Mouse (Mus musculus): ENCODE data around the gene U2af2. TPM values are rescaled to one million over a fixed set of nuclear protein-coding genes. Genes with fewer than 3 reads are reported as not detected.
"Not testable (repeated sequence)": the region's sequence is repeated elsewhere in the genome, so short reads cannot be mapped to it uniquely, and the experiment has no call there.

The U2af2 gene
- polyA plus RNA-seq, 1 experiment from 2014 or later = 49.2 TPM

DNA sequence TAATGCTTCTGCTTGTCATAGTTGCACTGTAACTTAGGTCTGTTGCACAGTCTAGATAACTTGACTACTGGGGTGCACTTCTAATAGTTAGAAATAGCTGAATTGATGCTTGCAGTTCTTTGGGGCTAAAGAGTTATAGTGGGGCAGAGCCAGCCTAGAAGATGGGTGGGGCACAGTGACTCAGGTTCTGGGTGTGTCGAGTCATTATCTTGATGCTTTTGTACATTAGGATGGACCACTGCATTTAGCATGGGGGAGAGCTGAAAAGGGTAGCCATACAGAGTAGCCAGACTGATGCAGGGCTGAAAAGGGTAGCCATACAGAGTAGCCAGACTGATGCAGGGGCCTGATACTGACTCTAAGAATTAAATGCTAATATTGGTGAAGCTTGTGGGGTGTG is 11.6 kb downstream of the U2af2 start:
- TF ChIP-seq CTCF (IDR thresholded peaks at IDR 0.05; ENCODE audit: low read depth) = no peak
- TF ChIP-seq EP300 (optimal IDR thresholded peaks at IDR 0.05) = no peak

GRCm38 (mm10) chr7:5074984-5075383 is 13.0 kb downstream of the U2af2 start:
- Histone ChIP-seq H3K4me3 (ENCODE audit: low read depth, low read length) (no peak overlapping the region), H3K4me2 (replicated peaks; ENCODE audit: low read depth) (no peak overlapping the region), H3K9me3 (ENCODE audit: control insufficient read depth, low read length) (no peaks in the 10 kb centered on the region), H3K27ac (replicated peaks) (no peak overlapping the region), H3K4me1 (replicated peaks; ENCODE audit: control insufficient read depth, insufficient read depth) (no peaks in the 10 kb centered on the region), H3K9ac (ENCODE audit: low read length) (no peak overlapping the region), H3K36me3 (ENCODE audit: control insufficient read depth, insufficient read depth, low read length) (peaks cover 40% of the 10 kb centered on the region), H3K27me3 (ENCODE audit: control insufficient read depth, insufficient read depth, low read length) (no peaks in the 10 kb centered on the region)
- DNase-seq (ENCODE audit: low spot score) (no peak), ATAC-seq (ENCODE audit: low FRiP score, low TSS enrichment) (no peak)
- TF ChIP-seq EP300 (optimal IDR thresholded peaks at IDR 0.05) = no peak
- TF ChIP-seq CTCF (IDR thresholded peaks at IDR 0.05; ENCODE audit: low read depth) = no peak
- WGBS = 87% methylated on average over 5 of the region's 5 CpGs

More for the DNA sequence above, 11.6 kb downstream of the U2af2 start:
- Histone ChIP-seq H3K9me3 (ENCODE audit: control insufficient read depth, low read length) (no peaks in the 10 kb centered on the region), H3K9ac (ENCODE audit: low read length) (no peak overlapping the region), H3K4me1 (replicated peaks; ENCODE audit: control insufficient read depth, insufficient read depth) (no peaks in the 10 kb centered on the region), H3K4me2 (replicated peaks; ENCODE audit: low read depth) (no peak overlapping the region), H3K36me3 (ENCODE audit: control insufficient read depth, insufficient read depth, low read length) (peaks cover 45% of the 10 kb centered on the region), H3K27ac (replicated peaks) (no peak overlapping the region), H3K4me3 (ENCODE audit: low read depth, low read length) (no peak overlapping the region), H3K27me3 (ENCODE audit: control insufficient read depth, insufficient read depth, low read length) (no peaks in the 10 kb centered on the region)
- ATAC-seq (ENCODE audit: low FRiP score, low TSS enrichment) (0 out of 2 replicates have a peak, but pooled peaks have one; percentile 16), DNase-seq (ENCODE audit: low spot score) (no peak)
- WGBS = 32% methylated on average over 1 of the region's 1 CpGs

DNA sequence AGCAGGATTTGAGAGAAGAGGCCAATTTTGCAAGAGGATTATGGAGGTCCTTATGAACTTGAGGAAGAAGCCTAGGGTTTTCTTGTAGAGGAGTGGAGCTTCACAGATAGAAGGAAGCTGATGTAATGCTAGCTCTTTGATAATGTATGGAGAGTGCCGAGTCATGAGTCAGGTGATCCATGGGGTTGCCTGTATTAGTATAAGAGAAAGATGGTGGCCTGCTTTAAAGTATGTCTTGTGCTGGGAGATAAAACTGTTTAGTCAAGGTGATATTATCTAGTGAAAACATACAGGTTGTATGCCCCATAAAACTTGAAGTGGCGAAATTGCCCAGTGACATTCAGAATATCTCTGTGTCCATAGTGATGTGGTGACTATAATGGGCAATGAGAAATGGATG is 15.0 kb downstream of the U2af2 start:
- Histone ChIP-seq H3K9me3 (ENCODE audit: control insufficient read depth, low read length) (no peaks in the 10 kb centered on the region), H3K4me3 (ENCODE audit: low read depth, low read length) (no peak overlapping the region), H3K4me1 (replicated peaks; ENCODE audit: control insufficient read depth, insufficient read depth) (0 out of 2 replicates have a peak, but pooled peaks cover 2% of the 10 kb centered on the region), H3K27ac (replicated peaks) (no peak overlapping the region), H3K4me2 (replicated peaks; ENCODE audit: low read depth) (no peak overlapping the region), H3K27me3 (ENCODE audit: control insufficient read depth, insufficient read depth, low read length) (no peaks in the 10 kb centered on the region), H3K9ac (ENCODE audit: low read length) (no peak overlapping the region), H3K36me3 (ENCODE audit: control insufficient read depth, insufficient read depth, low read length) (peaks cover 27% of the 10 kb centered on the region)
- ATAC-seq (ENCODE audit: low FRiP score, low TSS enrichment) (no peak), DNase-seq (ENCODE audit: low spot score) (no peak)
- TF ChIP-seq CTCF (IDR thresholded peaks at IDR 0.05; ENCODE audit: low read depth) (no peak), EP300 (optimal IDR thresholded peaks at IDR 0.05) (no peak)
- WGBS = 64% methylated on average over 2 of the region's 2 CpGs

DNA sequence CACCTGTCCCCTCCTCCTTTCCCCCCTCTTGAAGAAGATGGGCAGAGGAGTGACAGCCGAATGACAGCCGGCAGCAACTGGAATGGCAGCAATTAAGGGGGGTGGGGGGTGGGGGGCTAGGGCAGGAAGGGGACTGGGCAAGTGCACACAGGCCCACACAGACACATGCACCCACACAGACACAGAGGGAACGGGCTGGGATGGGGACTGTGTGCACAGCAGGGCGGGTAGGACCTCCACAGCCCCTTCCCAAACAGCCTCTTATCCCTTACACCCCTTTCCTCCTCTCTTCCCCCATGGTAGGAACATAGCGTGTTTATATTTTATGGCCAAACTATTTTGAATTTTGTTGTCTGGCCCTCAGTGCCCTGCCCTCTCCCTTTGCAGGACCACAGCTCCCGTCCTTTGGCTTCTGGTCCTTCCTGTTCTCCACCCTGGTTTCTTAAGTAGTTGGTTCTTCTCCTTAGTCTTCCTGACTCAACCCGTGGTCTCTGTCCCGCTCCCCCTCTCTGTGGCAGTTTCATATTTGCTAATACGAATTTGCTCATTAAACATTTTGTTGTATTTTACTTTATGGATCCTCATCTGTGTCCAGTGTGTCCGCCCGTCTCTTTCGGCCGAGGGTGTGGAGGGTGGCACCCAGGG is 17.5 kb downstream of the U2af2 start:
- not testable (repeated sequence) for DNase-seq (ENCODE audit: low spot score); ATAC-seq (ENCODE audit: low FRiP score, low TSS enrichment); H3K27me3 ChIP-seq (ENCODE audit: control insufficient read depth, insufficient read depth, low read length); H3K4me1 ChIP-seq (replicated peaks; ENCODE audit: control insufficient read depth, insufficient read depth); H3K9me3 ChIP-seq (ENCODE audit: control insufficient read depth, low read length)
- Histone ChIP-seq H3K9ac (ENCODE audit: low read length) (peak overlapping the region; percentile 99), H3K4me2 (replicated peaks; ENCODE audit: low read depth) (peak overlapping the region; percentile 85), H3K27ac (replicated peaks) (peak overlapping the region; percentile 98), H3K36me3 (ENCODE audit: control insufficient read depth, insufficient read depth, low read length) (peaks cover 20% of the 10 kb centered on the region), H3K4me3 (ENCODE audit: low read depth, low read length) (peak overlapping the region; percentile 99)
- WGBS = 33% methylated on average over 9 of the region's 13 CpGs

GRCm38 (mm10) chr7:5080010-5080751 is 18.2 kb downstream of the U2af2 start, which contains the start of gene Epn1:
Gene Epn1 (plus strand): TSS chr7:5080235.
- peak within 1 kb of the TSS; percentile 99 for H3K9ac ChIP-seq (ENCODE audit: low read length)
- TF ChIP-seq EP300 (optimal IDR thresholded peaks at IDR 0.05) (no peak), CTCF (IDR thresholded peaks at IDR 0.05; ENCODE audit: low read depth) (no peak)
- no peaks in the 10 kb centered on the region for H3K9me3 ChIP-seq (ENCODE audit: control insufficient read depth, low read length)
- under 1% methylated on average over 77 of the region's 81 CpGs for WGBS
- peak; percentile 97 for ATAC-seq (ENCODE audit: low FRiP score, low TSS enrichment)
- H3K36me3 ChIP-seq (ENCODE audit: control insufficient read depth, insufficient read depth, low read length) = peaks cover 16% of the 10 kb centered on the region
- H3K27me3 ChIP-seq (ENCODE audit: control insufficient read depth, insufficient read depth, low read length) = no peaks in the 10 kb centered on the region
- H3K4me2 ChIP-seq (replicated peaks; ENCODE audit: low read depth) = peak within 1 kb of the TSS; percentile 85
- DNase-seq (ENCODE audit: low spot score) = peak; percentile 98
- 0 out of 2 replicates have a peak, but pooled peaks cover 2% of the 10 kb centered on the region for H3K4me1 ChIP-seq (replicated peaks; ENCODE audit: control insufficient read depth, insufficient read depth)
- H3K27ac ChIP-seq (replicated peaks) = peak within 1 kb of the TSS; percentile 98
- peak within 1 kb of the TSS; percentile 99 for H3K4me3 ChIP-seq (ENCODE audit: low read depth, low read length)

DNA sequence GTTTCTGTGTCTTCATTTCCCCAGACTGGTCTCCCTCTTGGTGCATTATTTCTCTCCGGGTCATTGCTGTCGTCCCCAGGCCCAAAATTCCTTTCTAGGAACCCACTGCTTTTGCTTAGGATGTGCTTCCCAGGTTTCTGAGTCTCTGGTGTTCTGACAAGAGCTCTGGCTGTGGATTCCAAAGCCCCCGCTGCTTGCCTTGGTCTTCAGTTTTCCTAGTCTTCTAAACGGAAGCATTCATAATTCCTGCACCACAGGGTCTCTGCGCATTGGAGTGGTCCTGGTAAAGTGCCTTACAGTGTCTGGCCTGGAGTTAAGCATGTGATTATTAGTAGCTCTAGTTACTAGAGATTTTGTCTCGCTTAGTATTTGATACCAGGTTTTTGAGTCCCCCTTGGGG is 18.9 kb downstream of the U2af2 start:
- no peaks in the 10 kb centered on the region for H3K27me3 ChIP-seq (ENCODE audit: control insufficient read depth, insufficient read depth, low read length)

More for the DNA sequence above, 18.9 kb downstream of the U2af2 start:
- Histone ChIP-seq H3K27ac (replicated peaks) (peak overlapping the region; percentile 98), H3K4me1 (replicated peaks; ENCODE audit: control insufficient read depth, insufficient read depth) (0 out of 2 replicates have a peak, but pooled peaks cover 2% of the 10 kb centered on the region), H3K4me3 (ENCODE audit: low read depth, low read length) (peak overlapping the region; percentile 99), H3K9ac (ENCODE audit: low read length) (peak overlapping the region; percentile 99), H3K36me3 (ENCODE audit: control insufficient read depth, insufficient read depth, low read length) (peaks cover 20% of the 10 kb centered on the region), H3K9me3 (ENCODE audit: control insufficient read depth, low read length) (no peaks in the 10 kb centered on the region), H3K4me2 (replicated peaks; ENCODE audit: low read depth) (peak overlapping the region; percentile 85)
- TF ChIP-seq CTCF (IDR thresholded peaks at IDR 0.05; ENCODE audit: low read depth) = no peak
- no peak for TF ChIP-seq EP300 (optimal IDR thresholded peaks at IDR 0.05)
- ATAC-seq (ENCODE audit: low FRiP score, low TSS enrichment) = no peak
- WGBS = 8% methylated on average over 6 of the region's 6 CpGs
- no peak for DNase-seq (ENCODE audit: low spot score)
